Mouse (Mus musculus) testis, postnatal 14 days (tissue): ENCODE results near the gene Eral1.
A peak's percentile ranks its signal among the peaks of the same experiment; 100 is the strongest.

ENCODE experiments used
- DNase-seq: peaks from one replicate; pipeline ENCODE4 v3.0.0; 2021; ENCODE audit warnings: low spot score

Eral1 gene

DNA sequence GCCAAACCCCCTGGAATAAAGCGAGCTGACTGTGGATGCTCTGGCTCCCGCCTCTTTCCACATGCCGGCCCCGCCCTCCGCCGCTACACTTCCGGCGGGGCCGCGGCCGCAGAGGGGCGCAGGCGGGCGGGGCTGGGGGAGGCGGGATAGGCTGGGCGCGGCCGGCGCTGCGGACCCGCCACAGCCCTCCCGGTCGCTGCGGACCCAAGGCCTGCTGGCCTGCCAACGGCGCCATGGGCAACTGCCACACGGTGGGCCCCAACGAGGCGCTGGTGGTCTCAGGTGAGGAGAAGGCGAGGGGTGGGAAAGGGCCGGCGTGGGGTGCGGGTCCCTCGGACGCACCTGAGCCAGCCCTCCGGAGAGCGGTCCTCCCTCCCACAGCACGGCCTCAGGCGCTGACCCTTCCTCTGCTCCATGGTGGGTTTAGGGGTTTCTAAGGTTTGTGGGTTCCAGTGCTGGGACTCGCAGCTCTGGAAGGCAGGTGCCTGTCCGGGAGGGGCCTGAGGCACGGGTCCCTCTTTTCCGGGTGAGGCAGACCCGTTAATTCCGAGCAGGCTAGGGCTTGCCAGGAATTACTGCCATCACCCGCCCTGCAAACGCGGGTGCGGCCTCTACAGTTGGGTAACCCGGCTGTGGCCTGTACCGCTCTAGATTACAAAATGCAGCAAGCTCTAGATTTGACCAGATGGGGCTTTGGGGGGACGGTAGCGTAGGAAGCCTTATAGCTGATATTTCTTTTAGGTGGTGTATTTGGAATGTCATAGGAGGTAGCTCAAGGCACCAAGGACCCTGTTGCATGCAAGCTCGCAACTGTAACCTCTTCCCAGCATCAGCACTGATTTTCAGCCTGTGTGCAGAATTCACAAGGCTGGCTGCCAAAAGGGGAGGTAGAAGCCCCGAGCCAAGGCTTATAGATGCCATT is 42.1 kb downstream of the Eral1 start, which contains the start of gene Flot2:
TSS of gene Flot2 (plus strand) at position 101 of the 922 bp plus-strand sequence.
- peak; percentile 70 for DNase-seq

DNA sequence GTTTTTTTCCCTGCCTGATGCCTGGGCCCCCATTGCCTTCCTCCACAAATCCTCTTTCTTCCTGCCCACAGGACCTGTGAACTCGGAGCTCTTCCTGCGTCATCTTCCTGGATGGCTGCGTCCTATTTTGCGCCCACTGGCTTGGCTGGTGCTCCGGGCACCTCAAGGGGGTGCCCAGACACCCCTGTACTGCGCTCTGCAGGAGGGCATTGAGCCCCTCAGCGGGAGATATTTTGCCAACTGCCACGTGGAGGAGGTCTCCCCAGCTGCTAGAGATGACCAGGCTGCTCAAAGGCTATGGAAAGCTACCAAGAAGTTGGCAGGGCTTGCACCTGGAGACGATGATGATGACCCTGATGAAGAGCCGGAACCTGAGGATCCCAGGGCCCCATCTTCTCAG is 43.4 kb downstream of the Eral1 start:
- no peak for DNase-seq

DNA sequence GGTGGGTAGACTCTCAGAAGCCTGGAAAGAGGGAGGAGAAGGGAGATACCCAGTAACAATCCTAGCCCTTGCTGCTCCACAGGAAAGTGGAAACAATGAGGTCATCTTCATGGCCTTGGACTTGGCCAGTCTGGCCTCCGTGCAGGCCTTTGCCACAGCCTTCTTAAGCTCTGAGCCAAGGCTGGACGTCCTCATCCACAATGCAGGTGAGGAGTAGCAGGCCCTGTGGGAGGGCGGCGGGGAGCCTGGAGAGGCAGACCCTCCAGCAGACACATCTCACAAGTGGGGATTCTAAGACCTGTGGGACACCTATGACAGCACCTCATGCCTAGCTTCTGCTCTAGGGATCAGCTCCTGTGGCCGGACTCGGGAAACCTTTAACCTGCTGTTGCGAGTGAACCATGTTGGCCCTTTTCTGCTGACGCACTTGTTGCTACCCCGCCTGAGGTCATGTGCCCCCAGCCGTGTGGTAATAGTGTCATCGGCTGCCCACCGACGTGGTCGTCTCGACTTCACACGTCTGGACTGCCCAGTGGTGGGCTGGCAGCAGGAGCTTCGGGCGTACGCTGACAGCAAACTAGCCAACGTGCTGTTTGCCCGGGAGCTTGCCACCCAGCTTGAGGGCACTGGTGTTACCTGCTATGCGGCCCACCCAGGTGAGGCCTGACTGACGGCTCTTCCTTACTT is 46.1 kb downstream of the Eral1 start:
- no peak for DNase-seq

DNA sequence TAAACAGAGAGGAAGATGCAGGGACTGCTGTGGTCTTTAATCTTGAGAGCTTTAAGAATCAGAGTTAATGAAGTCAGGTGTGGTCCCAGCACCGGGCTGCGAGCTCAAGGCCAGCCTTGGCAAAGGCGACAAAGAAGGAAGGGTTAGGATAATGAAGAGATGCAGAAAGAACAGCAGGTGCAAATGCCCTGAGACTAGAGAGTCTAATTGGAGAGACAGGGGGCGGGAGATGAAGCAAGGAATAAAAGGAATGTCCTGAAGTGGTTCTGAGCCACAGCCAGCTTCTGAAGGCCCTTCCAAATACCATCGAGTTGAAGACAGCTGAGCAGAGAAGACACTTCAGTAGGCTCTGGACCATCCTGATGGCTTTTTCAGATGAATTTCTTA is 47.4 kb downstream of the Eral1 start:
- DNase-seq = no peak

DNA sequence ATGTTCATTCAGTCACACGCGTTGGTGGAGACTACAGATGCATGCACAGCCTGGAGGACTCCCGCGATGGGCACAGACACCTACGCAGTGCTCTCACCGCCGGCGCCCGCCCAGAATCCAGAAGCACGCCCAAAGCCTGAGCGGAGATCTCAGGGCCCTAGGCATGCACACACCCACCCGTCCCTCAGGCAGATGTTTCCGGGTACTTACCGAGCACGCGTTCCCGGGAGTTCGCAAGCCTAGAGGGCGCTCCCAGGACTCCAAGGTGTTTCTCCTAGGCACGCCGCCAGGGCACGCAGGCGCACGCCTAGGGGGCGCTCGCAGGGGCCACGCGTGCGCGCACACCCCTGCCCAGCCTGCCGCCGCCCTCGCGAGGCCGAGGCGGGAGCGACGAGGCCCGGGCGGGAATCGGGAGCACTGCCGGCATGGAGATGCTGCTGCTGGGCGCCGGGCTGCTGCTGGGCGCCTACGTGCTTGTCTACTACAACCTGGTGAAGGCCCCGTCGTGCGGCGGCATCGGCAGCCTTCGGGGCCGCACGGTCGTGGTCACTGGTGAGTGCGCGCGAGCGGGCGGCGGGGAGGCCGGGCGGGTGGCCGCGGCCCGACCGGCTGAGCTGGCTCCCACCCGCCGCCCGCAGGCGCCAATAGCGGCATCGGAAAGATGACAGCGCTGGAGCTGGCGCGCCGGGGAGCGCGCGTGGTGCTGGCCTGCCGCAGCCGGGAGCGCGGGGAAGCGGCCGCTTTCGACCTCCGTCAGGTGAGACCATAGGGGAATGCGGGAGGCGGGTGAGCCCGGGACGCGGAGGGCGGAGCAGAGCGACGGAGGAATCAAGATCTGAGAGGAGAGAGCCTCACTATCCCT is 48.0 kb downstream of the Eral1 start, which contains the start of gene Dhrs13:
TSS of gene Dhrs13 (plus strand) at position 334 of the 862 bp plus-strand sequence.
- DNase-seq = peak; percentile 92

DNA sequence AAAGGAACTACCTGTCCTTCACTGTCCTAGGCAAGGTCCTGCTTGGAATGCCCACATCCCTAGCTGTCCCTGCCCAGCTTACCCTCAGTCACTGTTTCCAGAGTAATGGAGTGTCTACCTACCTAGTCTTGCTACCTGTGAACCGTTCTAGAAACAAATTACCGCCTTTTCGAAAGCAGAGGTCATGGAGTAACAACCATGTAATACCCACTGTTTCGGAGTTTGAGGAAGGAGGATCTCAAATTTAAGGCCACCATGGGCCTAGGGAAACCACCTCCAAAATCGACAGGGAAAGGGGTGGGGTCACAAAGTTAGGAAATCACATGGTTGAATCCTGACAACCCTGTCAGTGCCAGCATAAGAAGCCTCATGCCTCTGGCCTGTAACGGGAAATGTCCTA is 48.8 kb downstream of the Eral1 start:
- DNase-seq = no peak

DNA sequence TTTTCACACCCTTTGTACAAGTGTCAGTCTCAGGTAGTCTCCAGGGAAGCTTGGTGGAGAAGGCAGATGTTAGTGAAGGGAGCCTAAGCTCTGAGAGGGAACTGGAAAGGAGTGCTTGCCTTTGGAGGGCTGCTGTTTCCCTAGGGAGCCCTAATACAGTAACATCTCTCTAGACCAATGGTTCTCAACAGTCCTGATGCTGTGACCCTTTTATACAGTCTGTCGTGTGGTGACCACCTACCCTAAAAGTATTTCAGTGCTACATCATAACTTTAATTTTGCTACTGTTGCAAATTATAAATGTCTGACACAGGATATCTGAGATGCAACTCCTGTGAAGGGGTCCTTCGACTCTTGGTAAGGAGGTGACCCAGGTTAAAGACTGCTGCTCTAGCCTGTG is 49.6 kb downstream of the Eral1 start:
- no peak for DNase-seq

DNA sequence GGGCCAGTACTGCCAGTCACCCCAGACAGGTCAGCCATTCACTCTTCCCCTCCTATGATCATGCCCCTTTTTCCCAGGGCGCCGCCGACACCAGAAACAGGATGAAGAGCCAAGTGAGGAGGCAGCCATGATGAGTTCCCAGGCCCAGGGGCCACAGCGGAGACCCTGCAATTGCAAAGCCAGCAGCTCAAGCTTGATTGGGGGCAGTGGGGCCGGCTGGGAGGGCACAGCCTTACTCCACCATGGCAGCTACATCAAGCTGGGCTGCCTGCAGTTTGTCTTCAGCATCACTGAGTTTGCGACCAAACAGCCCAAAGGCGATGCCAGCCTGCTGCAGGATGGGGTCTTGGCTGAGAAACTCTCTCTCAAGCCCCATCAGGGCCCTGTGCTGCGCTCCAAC is 50.9 kb downstream of the Eral1 start:
- no peak for DNase-seq

DNA sequence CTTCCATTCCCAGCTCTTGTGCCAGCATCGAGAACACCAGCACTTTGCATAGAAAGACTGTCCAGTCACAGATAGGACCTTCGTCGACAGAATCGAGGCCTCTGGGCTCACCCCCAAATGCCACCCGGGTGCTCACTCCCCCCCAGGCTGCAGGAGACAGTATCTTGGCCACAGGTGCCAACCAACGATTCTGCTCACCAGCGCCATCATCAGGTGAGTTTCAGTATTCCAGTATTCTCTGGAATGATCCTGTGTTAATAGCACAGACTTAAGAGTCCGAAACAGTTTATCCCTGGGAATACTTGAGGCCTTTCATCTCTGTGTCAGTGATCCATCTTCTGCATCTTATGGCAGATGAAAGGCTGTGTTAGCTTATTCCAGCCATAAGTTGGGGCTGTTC is 56.6 kb downstream of the Eral1 start:
- DNase-seq = no peak
